Mouse (Mus musculus) left cerebral cortex, postnatal 36 days (tissue): ENCODE measurements around the gene Appl1. TPM values are rescaled to one million over a fixed set of nuclear protein-coding genes. Genes with fewer than 3 reads are reported as not detected.
"Not testable (repeated sequence)": the region's sequence is repeated elsewhere in the genome, so short reads cannot be mapped to it uniquely, and the experiment has no call there.

Experiments used
- DNase-seq, 2 experiments: peaks; one replicate each; pipeline ENCODE4 v3.0.0; 2021 to 2022; ENCODE audit warnings: low spot score in 2 of 2, mixed read lengths in 1 of 2
- intact Hi-C: fragments of 180-260 bp; cut with DNase I; formaldehyde crosslinking; loops from one replicate; pipeline ENCODE4 v1.15.1; 2025
- total RNA-seq, 2 experiments: library from RNA; stranded (reverse); gene quantifications; 2 replicates each; pipeline ENCODE4 v1.2.3; 2021

The Appl1 gene
- total RNA-seq, 2 experiments from 2014 or later: 54.7 to 63.5 TPM

DNA sequence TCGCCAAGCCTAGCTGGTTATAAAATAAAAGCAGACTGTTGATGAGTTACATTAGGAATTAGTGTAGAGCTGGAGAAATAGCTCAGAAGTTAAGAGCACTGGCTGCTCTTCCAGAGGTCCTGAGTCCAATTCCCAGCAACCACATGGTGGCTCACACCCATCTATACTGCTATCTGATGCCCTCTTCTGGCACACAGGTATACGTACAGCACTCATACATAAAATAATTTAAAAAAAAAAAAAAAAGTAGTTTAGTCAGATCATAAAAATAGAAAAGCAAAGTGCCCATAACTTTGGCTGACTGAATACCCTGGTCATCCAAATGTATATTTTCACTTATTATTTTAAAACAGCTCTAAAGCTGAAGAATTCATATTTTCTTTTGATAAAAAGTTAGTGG is 2.1 kb upstream of the Appl1 start:
- intact Hi-C loops: loop anchor here (5.0 to 10.0 kb wide), 3 partner anchors 59 to 452 kb away; partner anchors contain the start of gene Fam208a

DNA sequence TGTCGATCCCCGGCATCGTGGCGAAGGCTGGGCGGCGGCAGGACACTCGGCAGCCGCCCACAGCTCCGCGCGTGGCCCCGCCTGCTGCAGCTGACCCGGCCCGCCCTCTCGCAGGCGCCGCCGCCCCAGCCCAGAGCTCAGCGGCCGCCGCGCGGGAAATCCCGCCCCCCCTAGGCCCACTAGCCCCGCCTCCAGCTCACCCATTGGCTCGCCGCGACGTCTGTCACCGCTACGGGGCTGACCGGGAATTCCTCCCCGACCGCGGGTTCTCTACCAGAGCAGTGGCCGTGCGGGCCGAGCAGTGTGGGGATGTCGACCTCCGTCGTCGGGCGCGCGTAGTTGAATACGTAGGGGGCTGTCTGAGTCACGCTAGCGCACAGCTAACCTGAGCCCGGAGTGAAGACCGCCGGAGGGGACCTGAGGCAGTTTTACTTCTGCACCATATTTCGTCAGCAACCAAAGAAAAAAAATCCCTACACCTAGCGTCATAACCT is 546 bp downstream of the Appl1 start:
- intact Hi-C loops: loop anchor here (5.0 to 10.0 kb wide), 3 partner anchors 62 to 454 kb away; partner anchors contain the start of gene Fam208a
- DNase-seq: peak; percentile 96

More for the DNA sequence above, 2.1 kb upstream of the Appl1 start:
- no peak for DNase-seq

DNA sequence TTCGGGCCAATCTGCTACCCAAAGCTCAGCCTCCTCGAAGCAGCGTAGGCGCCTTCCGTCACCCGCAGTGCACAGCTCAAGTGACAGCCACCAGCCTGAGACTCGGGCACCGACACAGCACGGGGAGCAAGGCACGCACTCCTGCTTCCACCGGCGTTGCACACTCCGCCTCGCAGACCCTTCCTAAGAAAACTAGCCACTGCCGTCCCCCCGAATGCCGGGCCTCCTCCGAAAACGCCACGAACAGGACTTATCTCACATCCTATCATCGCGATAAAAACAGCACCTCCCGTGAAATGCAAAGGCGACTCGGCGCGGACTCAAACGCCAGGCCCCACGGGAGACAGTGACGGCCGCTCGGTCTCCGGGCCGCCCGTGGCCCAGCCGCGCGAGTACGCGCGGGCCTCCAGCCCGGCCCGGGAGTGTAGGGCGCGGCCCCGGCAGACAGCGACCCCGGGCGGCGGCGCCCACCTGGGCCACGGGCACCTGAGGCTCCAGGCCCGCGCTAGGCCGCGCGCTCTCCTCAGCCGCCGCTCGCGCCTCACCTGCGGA is 1.1 kb downstream of the Appl1 start:
- intact Hi-C loops: loop anchor here (5.0 to 10.0 kb wide), 3 partner anchors 62 to 455 kb away; partner anchors contain the start of gene Fam208a
- peak; percentile 68 to 78 for DNase-seq

DNA sequence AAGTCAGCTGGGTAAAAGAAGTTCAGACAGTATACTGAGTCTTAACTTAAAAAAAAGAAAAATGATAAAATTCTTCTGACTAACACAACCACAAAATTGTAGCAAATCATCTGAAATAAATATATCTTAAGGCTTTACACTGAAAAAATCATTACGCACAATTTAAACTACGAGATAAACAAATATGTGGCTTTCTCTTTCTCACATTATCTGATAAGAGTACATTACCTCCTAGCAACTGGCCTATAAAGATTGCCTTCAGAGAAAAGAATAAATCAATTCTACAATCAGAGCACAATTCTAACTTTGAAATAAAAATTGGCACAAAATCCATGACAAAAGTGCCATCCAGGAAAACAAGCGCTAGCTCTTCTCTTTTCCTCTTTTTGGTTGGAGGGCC is 1.9 kb downstream of the Appl1 start:
- intact Hi-C loops: no loop called here
- DNase-seq: no peak

DNA sequence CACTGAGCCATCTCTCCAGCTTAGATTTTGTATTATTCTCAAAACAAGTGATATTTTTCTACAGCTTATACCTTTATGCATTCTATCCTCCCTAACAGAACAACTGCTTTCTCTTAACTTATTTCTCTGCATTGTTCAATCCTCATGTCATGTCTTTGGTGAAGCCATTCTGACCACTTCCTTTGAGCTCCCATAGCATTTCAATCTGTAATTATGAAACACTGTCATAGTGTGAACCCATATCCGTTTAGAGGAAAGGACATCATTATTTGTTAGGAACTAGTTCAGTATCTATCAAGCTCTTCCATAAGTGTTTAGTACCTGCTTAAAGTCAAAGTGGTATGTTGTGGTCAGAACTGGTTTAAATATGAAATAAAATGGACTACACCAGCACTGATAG is 10.5 kb downstream of the Appl1 start:
- intact Hi-C loops: no loop called here
- no peak for DNase-seq

DNA sequence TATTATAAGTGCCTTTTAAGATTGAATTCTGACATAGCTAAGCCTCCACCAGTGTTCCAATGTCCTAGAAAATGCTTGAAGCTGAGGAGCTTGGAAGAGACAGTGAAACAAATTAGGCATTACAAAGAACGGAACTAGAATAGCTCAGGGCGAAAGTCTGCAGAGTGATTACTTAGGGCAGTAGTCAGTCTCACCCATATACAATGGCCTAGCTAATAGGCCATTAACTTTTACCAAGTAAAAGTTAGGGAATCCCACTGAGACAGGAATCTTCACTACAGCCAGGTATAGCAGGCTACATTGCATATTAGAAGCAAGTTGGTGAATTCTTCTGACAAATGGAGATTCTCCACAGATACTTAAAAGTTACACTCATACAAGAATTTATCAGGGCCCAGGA is 14.9 kb downstream of the Appl1 start:
- intact Hi-C loops, DNase-seq: not testable (repeated sequence)

DNA sequence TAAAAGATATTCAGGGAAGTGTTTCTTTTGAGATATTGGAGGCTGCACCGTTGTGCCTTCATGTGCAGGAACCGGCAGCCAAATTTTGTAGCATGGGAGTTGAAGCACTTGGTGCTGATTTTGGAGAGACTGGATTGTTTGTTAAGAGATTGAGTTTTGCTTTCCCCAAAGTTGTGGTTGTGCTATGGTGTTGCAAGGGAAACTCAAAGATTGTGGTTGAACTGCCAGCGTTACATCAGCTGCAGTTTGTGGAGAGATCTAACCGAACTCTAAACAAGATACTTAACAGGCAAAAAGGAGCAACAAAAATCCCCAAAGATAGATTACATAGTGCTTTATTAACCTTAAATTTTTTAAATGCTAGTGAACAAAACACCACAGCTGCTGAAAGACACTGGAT is 35.5 kb downstream of the Appl1 start:
- no peak for DNase-seq
- intact Hi-C loops: no loop called here

DNA sequence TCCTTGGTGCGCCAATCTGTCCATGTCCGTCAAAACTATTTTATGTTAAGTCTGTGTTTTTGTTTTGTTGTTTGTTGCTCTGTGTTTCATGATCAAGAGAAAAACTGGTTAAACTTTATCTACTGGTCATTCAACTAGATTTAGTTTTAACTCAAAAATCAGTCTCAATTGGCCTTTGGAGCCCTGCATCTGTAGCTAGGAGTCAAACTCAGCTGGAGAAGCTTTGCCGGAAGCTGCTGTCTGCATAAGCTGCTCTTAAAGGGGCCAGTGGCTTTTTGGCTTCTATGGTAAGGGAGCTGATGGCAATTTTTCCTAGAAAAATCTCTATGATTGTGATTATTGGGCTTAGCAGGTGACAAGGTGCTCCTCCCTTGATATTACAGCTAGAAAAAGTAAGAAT is 36.1 kb downstream of the Appl1 start:
- intact Hi-C loops: no loop called here
- DNase-seq: no peak

DNA sequence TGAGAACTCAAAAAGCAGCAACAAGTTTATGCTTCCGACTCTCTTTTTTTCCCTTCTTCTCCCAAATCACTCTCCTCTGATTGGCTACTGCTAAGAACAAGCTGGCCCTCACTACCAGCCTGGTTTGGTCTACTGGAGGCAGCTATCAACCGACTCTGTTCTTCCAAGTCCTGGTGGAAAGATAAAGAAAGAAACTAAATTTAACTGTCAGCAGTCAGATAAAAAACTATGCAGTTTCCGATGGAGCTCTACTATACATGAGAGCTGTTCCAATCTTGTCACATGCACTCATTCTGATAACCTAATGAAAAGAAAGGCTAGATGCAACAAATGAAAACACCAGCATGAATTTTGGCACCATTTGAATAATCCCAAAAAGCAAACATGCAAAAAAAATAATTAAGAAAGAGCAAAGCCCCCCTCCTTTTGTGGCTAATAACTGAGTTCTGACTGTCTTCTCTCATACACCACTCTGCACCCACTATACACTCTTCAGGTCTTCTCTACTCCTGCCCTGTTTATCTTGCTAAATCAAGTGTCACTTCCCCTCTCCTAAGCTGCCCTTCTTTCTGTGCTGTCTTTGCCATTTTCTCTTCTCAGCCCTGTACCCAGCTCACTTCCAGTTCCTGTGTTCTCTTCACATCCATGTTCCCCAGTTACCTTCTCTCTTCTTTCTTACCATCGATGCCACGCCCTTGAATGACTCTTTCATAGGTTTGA is 47.2 kb downstream of the Appl1 start:
- DNase-seq: no peak
- intact Hi-C loops: no loop called here

DNA sequence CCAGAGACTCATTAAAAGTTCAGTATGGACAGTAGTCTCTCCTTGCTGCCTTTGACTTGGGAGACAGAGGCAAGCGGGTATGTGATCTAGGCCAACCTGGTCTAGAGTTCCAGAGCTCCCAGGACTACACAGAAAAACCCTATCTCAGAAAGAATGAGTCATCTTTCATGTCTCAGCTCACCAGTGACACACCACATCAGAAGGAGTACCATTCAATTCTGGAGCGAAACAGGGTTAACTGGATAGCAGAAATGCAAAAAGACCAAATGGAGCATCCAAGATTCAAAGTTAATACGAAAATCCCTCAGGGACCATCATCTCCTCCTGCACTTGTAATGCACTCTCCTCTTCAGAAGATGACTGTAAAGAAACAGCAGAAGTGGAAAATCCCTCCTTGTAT is 51.7 kb downstream of the Appl1 start:
- intact Hi-C loops: no loop called here
- DNase-seq: no peak

DNA sequence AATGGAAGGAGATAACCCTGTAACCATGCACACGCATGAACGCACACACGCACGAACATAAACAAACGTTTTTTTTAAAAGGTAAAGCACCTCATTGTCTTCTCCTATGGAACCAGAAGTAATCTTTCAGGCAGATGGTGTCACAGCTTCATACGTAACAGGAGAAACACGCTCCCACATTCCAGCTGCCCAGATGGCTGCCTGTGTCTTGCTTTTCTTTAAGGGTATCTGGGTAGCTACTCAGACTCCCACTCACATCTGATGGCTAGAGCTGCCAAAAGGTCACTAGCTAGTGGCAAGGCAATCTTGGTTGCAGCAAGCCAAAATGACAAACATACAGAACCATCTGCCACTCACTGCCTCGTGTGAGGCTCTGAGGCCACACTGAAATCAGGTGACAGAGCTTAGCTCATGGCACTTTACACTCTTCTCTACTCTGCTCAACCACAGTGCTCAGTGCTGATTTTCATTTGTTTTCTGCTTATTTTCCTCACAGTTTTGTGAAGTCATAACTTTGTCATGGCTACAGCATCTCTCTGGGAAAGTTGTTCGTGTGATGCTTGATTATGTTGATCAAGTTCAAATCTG is 57.3 kb downstream of the Appl1 start:
- DNase-seq: peak; percentile 41 to 43
- intact Hi-C loops: no loop called here

DNA sequence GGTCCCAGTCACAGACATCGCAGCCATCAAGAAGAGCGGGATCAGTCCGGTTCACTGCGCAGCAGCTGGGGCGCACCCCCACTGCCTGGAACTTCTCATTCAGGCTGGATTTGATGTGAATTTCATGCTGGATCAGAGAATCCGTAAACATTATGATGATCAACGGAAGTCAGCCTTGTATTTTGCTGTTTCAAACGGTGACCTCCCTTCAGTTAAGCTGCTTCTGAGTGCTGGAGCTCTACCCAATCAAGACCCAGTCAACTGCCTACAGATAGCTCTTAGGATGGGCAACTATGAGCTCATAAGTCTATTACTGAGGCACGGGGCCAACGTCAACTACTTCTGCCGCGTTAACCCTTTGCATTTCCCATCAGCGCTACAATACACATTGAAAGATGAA is 59.2 kb downstream of the Appl1 start:
- DNase-seq: no peak
- intact Hi-C loops: no loop called here

DNA sequence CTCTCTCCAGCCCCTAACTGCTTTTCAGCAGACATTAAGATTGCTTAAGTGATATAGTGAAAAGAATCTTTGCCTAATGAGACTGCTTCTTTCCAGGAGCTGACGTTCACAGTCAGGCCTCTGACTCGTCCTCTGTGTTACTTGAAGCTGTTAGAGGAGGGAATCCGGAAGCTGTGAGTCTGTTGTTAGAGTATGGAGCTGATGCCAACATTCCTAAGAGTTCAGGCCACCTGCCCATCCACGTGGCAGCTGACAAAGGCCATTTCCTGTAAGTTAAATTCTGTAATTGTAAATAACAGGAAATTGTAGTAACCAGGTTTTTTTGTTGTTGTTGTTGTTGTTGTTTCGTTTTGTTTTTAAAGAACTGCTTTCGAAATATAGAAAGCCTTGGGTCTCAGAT is 59.8 kb downstream of the Appl1 start:
- intact Hi-C loops: no loop called here
- no peak for DNase-seq

DNA sequence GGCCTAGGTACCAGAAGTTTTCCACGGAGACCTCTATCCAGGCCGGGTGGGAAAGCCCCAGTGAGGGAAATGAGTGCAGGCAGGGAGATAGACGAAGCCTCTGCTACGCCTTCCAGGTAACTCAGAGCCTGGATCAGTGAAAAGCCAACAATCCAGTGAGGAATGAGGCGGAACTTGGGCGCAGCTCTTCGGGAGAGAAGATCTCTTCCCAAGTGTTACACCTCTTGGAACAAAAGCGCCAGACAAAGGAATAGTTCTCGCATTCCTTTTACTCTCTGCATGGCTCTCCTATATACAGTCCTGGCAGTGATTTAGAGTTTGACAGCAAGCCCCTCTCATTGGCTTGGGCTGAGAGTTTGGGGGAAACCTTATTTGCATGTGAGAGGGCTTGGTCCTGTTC is 60.6 kb downstream of the Appl1 start:
- intact Hi-C loops, DNase-seq: not testable (repeated sequence)

DNA sequence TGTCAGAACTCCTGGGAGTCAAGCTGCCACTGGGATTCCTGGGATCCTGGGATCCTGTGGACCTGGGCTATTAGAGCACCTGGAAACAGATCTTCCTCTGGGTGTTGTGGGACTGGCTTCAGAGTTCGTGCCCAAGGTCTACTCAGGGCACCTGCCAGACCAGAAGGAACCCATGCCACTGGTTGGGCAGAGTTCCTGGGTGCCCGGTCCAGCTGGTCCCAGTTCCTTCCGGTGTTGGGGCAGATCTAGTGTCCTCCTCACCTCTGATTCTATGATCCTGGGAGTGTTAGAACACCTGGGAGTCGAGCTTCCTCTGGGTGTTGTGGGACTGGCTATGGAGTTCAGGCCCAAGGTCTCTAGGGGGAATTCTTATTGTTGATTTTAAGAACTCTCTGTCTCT is 63.6 kb downstream of the Appl1 start:
- intact Hi-C loops: no loop called here
- no peak for DNase-seq

DNA sequence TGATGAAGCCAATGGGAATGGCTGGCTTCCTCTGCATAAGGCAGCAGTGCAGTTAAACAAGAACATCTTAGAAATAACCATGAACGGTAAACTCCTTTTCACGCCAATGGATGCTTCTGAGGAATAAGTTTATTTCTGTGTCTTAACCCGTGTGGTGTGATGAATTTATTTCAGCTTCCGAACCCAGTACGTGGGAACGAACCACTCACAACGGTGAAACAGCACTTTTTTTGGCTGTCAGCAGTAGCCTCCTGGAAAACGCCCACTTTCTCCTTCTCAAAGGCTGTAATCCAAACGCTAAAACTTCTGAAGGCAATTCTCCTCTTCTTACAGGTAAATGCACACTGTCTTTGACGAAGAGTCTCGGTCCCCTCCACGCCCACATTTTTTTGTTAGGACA is 70.1 kb downstream of the Appl1 start:
- intact Hi-C loops: no loop called here
- DNase-seq: peak; percentile 16 to 40

DNA sequence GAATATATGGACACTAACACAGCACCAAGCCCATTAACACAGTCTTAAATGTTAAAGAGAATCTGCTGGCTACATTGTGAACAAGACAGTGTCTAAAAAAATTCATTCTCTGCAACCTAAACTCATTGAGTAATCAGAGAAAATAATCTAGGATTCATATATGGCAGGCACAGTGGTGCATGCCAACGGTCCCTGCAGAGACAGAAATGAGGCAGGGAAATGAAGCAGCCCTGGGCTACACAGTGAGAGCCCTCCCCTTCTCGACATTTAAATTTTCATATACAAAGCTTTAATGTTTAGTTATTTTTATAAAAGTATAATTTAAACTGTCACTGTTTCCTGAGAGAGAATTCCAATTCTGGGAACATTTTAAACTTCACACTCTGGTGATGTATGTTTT is 71.5 kb downstream of the Appl1 start:
- no peak for DNase-seq
- intact Hi-C loops: no loop called here

DNA sequence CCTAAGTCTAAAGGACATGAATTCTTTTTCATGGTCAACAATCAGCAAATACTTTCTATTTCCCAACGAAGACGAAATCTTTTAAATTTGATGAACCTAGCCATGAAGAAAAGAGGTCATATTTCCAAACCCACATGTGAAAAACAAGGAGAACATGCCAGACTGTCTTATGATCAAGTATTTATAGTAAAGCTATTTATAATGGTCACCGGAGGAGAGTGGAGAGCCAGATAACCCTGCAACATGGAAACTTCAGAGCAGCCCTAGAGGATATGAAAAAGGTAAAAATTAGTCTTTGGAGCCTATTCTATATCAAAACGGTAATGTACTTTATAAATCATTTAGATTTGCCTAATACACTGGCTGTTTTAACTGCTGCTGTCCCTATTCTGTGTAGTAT is 76.6 kb downstream of the Appl1 start, which contains the start of gene Asb14:
Asb14 (plus strand) TSS at position 166 of the 400 bp plus-strand sequence.
- no peak for DNase-seq
- intact Hi-C loops: no loop called here

DNA sequence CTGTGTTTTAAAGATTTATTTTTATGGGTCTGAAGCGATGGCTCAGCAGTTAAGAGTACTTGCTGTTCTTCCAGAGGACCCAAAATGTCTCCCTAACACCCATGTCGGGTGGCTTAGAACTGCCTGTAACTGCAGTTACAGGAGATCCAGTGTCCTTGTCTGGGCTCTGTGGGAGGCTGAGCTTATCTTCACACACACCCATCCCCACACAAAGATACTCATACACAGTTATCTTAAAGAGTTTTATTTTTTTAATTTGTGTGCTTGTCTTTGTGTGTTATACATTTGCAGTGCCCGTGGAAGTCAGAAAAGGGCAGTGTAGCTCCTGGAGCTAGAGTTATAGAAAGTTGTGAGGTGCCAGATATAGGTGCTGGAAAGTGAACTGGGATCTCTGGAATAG is 80.3 kb downstream of the Appl1 start:
- intact Hi-C loops: no loop called here
- DNase-seq: no peak

DNA sequence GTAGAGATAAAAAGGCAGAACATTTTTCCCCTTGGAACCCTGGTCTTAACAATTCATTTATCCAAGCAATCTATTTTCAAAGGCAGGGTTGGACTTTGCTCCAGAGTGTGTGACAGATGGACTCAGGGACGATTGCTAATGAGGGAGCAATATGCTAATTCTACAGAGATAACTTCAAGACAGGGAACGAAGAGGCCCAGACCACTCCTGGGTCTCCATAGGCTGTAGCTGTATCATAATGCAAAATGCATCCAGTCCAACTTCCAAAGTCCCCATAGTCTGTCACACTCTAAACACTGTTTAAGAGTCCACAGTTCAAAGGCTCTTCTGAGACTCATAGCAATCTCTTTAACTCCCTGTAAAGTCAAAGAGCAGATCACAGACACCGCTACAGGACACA is 83.8 kb downstream of the Appl1 start:
- DNase-seq: no peak
- intact Hi-C loops: no loop called here

DNA sequence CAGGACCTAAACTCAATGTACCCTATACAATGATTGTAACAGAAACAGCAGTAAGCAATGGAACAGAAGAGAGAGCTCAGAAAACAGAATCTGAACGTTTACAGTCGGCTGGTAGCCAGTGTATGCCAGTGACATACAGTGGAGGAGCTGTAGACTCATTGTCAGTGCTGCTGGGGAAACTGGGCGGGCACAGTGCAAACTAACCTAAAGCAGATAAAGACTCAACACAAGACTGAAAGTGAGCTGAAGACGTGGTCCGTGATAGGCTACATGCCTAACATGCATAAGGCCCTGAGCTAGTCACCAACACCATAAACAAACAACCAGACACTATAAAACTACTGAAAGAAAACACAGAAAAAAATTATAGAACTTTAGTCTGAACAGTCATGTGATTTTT is 89.3 kb downstream of the Appl1 start:
- intact Hi-C loops: no loop called here
- no peak for DNase-seq
